8 mouse cellular contexts compared by ENCODE assay signal in the genomic region with DNA sequence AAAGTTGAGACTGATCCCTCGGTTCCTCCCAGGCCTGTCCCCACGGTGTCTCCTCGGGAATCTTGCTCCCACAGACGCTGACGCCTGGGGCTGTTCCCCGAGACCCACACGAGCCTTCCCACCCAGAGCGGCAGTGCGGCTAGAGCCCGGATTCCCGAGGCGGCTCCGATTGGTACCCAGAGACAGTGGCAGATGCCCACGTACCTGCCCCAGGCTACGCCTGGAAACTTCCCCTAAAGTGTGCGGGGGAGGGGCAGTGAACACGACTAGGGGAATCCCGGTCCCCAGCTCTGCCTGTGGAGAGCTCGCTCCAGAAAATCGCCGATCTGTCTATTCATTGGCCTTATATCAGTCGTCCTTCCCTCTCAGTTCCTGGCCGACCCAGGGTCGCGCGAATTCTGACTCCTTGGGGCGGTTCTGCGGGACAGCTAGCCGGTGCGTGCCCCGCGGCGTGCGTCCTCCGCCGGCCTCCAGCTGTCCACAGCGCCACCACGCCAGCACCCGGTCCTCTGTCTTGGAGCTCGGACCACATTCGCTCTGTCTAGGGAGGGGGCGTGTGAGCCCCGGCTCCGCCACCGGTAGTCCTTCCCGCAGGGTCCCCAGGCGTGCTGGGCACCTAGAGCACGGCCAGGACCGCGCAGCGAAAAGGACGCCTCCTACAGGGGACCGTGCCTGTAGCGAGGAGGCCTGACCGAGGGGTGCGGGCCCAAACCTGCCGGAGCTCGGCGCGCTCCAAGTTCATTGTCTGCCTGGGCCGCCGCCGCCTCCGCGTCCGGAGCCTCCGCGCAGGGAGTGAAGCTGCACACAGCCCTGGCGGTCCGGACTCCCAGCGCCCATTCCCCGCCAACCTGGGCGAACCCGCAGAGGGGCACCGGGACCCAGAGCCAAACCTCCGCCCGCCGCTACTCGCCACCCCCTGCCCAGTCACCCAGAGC. TPM values are rescaled to one million over a fixed set of nuclear protein-coding genes. Genes with fewer than 3 reads are reported as not detected.
DNase-seq lines count a peak whose midpoint lies in the region; ATAC-seq lines count a peak whose summit lies in the region.

No protein-coding gene starts in this region.

- no peaks in the 10 kb centered on the region for H3K36me3 ChIP-seq in heart, embryonic 13.5 days
- no peaks in the 10 kb centered on the region for H3K36me3 ChIP-seq in kidney, embryonic 16.5 days (ENCODE audit: insufficient read depth, low read length)
- no peaks in the 10 kb centered on the region for H3K36me3 ChIP-seq in liver, embryonic 13.5 days
- no peaks in the 10 kb centered on the region for H3K36me3 ChIP-seq in splenic B cell, adult 2 months (ENCODE audit: control insufficient read depth, insufficient read depth, low read length, poor library complexity, severe bottlenecking)

- ATAC-seq in erythroid progenitor cell, adult 5-6 weeks (replicated peaks; ENCODE audit: low FRiP score, poor library complexity, severe bottlenecking) = peak; percentile 31; the same call in 1 of the 2 replicates
- peak; percentile 34; the same call in 1 of the 2 replicates for ATAC-seq in heart, embryonic 13.5 days (ENCODE audit: extremely low read depth, insufficient number of reproducible peaks, low FRiP score, low TSS enrichment)
- ATAC-seq in kidney, embryonic 16.5 days (ENCODE audit: low FRiP score, low TSS enrichment) = peak; percentile 77
- peak; percentile 56 for ATAC-seq in liver, embryonic 13.5 days (ENCODE audit: low read depth)

- peak; percentile 84 for DNase-seq in CD4-positive helper T cell, adult 2 months (ENCODE audit: low read depth, low spot score)
- DNase-seq in brain, adult 2 months (ENCODE audit: low read depth, low spot score) = peak; percentile 72
- peak; percentile 18 for DNase-seq in liver, embryonic 13.5 days
- DNase-seq in naive thymus-derived CD4-positive, alpha-beta T cell, adult 2 months (ENCODE audit: low read depth) = peak; percentile 82
- peak; percentile 86 for DNase-seq in splenic B cell, adult 2 months (ENCODE audit: low read depth, low spot score)

- no peaks in the 10 kb centered on the region for H3K9me3 ChIP-seq in heart, embryonic 13.5 days
- H3K9me3 ChIP-seq in kidney, embryonic 16.5 days (ENCODE audit: low read length) = no peaks in the 10 kb centered on the region
- H3K9me3 ChIP-seq in liver, embryonic 13.5 days (replicated peaks) = no peaks in the 10 kb centered on the region

- H3K27ac ChIP-seq in heart, embryonic 13.5 days (replicated peaks) = peak overlapping the region; percentile 56
- peak overlapping the region; percentile 81 for H3K27ac ChIP-seq in kidney, embryonic 16.5 days (ENCODE audit: low read length)
- H3K27ac ChIP-seq in liver, embryonic 13.5 days = peak overlapping the region; percentile 62

- under 1% methylated on average over 79 of the region's 79 CpGs for WGBS in heart, embryonic 13.5 days
- under 1% methylated on average over 79 of the region's 79 CpGs for WGBS in kidney, embryonic 16.5 days
- under 1% methylated on average over 73 of the region's 79 CpGs for WGBS in liver, embryonic 13.5 days (ENCODE audit: insufficient replicate concordance)

- H3K4me1 ChIP-seq in heart, embryonic 13.5 days = peaks cover 26% of the 10 kb centered on the region
- peaks cover 16% of the 10 kb centered on the region for H3K4me1 ChIP-seq in kidney, embryonic 16.5 days (ENCODE audit: insufficient read depth, low read length)
- H3K4me1 ChIP-seq in liver, embryonic 13.5 days (replicated peaks) = peaks cover 44% of the 10 kb centered on the region

- peak overlapping the region; percentile 89 for H3K9ac ChIP-seq in heart, embryonic 13.5 days
- peak overlapping the region; percentile 86 for H3K9ac ChIP-seq in kidney, embryonic 16.5 days (replicated peaks; ENCODE audit: low read length)
- peak overlapping the region; percentile 72 for H3K9ac ChIP-seq in liver, embryonic 13.5 days

- H3K4me3 ChIP-seq in heart, embryonic 13.5 days = peak overlapping the region; percentile 85
- H3K4me3 ChIP-seq in kidney, embryonic 16.5 days (ENCODE audit: low read length) = peak overlapping the region; percentile 78
- H3K4me3 ChIP-seq in liver, embryonic 13.5 days (replicated peaks) = peak overlapping the region; percentile 65

- H3K27me3 ChIP-seq in heart, embryonic 13.5 days (replicated peaks) = peaks cover 3% of the 10 kb centered on the region
- no peaks in the 10 kb centered on the region for H3K27me3 ChIP-seq in kidney, embryonic 16.5 days (ENCODE audit: insufficient read depth, low read length)
- H3K27me3 ChIP-seq in liver, embryonic 13.5 days = peaks cover 44% of the 10 kb centered on the region
- no peaks in the 10 kb centered on the region for H3K27me3 ChIP-seq in splenic B cell, adult 2 months (ENCODE audit: control insufficient read depth, insufficient read depth, low read length, poor library complexity, severe bottlenecking)

- H3K4me2 ChIP-seq in heart, embryonic 13.5 days = peak overlapping the region; percentile 100
- H3K4me2 ChIP-seq in kidney, embryonic 16.5 days (replicated peaks; ENCODE audit: low read depth, low read length) = peak overlapping the region; percentile 98
- peak overlapping the region; percentile 87 for H3K4me2 ChIP-seq in liver, embryonic 13.5 days

RNA-seq across cellular contexts. Expression of a gene that starts 0.7 kb away (rescaled TPM):
- 7.9 and 8.0 TPM in 2 replicates for total RNA-seq in erythroid progenitor cell, adult 5-6 weeks (2015; ENCODE audit: low replicate concordance)
- total RNA-seq in erythroid progenitor cell, adult 5-6 weeks (2017; ENCODE audit: low replicate concordance) = 3.6 and 3.8 TPM in 2 replicates
- polyA plus RNA-seq in heart, embryonic 13.5 days (2015; fragmentation: Nextera tagmentation; extraction: Ambion mirVana) = 3.1 and 3.8 TPM in 2 replicates
- 19.7 and 21.0 TPM in 2 replicates for polyA plus RNA-seq in kidney, embryonic 16.5 days (2015; fragmentation: Nextera tagmentation; extraction: Ambion mirVana)
- polyA plus RNA-seq in liver, embryonic 13.5 days (2015; fragmentation: Nextera tagmentation; extraction: Ambion mirVana) = 4.6 and 5.5 TPM in 2 replicates

Comparison
In these comparisons a context has a peak if more than half of its experiments do, and no peak if none do; other contexts are left out.
1. Peak in every context shown above with its lines: DNase-seq, ATAC-seq, H3K4me3 ChIP-seq and H3K27ac ChIP-seq.
2. DNase-seq: peak in every context shown above with its lines; median percentile 86 in splenic B cell, adult 2 months; 84 in CD4-positive helper T cell, adult 2 months; 82 in naive thymus-derived CD4-positive, alpha-beta T cell, adult 2 months; 72 in brain, adult 2 months; 18 in liver, embryonic 13.5 days.